Mouse (Mus musculus) small intestine, adult 2 months (tissue): ENCODE results near the gene Tagln3.

Source experiments
- CTCF ChIP-seq: fragments of 200-500 bp; IDR thresholded peaks from 2 replicates; pipeline ENCODE4 v1.5.1; 2012; ENCODE audit warnings: low read depth, mild to moderate bottlenecking, control low read depth, inconsistent platforms, low read length, moderate library complexity, mixed read lengths; ENCODE audit not compliant: insufficient replicate concordance, insufficient read length; ENCODE audit errors: extremely low read depth
- POLR2A ChIP-seq: fragments of 200-500 bp; IDR thresholded peaks from 2 replicates; pipeline ENCODE4 v1.6.1; 2012; ENCODE audit warnings: low read depth, mild to moderate bottlenecking, control low read depth, inconsistent platforms, low read length, moderate library complexity

DNA sequence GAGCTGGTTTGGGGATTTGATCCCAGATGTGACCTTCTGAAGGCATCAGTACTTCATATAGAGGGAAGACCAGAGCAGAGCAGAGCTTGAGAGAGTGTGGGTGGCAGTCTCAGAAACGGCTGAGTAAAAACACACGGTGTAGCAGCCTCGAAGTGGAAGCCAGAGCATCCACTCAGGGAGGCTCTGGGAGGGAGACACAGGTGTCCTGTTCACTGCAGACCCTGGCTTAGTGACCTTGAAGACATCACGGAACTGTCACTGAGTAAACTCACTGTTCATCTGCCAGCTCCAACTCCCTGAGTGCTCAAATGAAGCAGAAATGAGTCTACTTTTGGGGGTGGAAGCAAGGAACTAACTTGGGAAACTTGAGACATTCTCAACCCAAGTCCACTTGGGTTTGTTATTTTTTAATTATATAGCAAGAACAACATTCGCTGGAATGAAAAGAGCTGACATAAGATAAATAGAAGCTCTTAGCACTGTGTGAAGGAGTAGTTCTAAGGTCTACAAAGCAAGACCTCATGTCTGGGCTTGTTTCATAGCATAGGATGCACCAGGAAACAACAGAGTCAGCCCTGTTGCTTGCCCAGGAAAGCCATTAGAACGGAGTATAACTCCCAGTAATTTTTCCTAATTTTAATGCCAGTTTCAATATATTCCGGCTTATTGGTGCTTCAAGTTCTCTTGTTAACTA lies 41.5 kb upstream of the Tagln3 start:
- no peak for TF ChIP-seq CTCF
- no peak for TF ChIP-seq POLR2A
